Mouse (Mus musculus) olfactory bulb, adult 2 months (tissue): ENCODE data around the gene Gpr108. TPM values are rescaled to one million over a fixed set of nuclear protein-coding genes. Genes with fewer than 3 reads are reported as not detected.
A peak's percentile ranks its signal among the peaks of the same experiment; 100 is the strongest.

Experiments
- H3K27ac ChIP-seq: fragments of 200-500 bp; 2 replicates; pipeline ENCODE4 v1.5.1; 2012; ENCODE audit warnings: low read depth, low read length; ENCODE audit not compliant: insufficient read depth
- H3K4me1 ChIP-seq: fragments of 200-500 bp; 2 replicates; pipeline ENCODE4 v1.6.1; 2012; ENCODE audit warnings: low read length; ENCODE audit not compliant: control insufficient read depth, insufficient read depth
- H3K4me3 ChIP-seq: fragments of 200-500 bp; 2 replicates; pipeline ENCODE4 v1.5.1; 2012; ENCODE audit warnings: mild to moderate bottlenecking, low read depth, low read length, moderate library complexity; ENCODE audit not compliant: insufficient read depth
- CTCF ChIP-seq: fragments of 200-500 bp; IDR thresholded peaks from 2 replicates; pipeline ENCODE4 v1.5.1; 2012; ENCODE audit warnings: low read depth, mild to moderate bottlenecking, low read length, moderate library complexity; ENCODE audit not compliant: insufficient read depth
- POLR2A ChIP-seq: fragments of 200-500 bp; IDR thresholded peaks from 2 replicates; pipeline ENCODE4 v1.6.1; 2012; ENCODE audit warnings: mild to moderate bottlenecking, low read depth, low read length, moderate library complexity; ENCODE audit not compliant: insufficient read depth
- WGBS: fragments of 180-500 bp; shearing (Covaris S2); methylation state at CpG from one replicate; pipeline ENCODE4 v1.1.7; 2018; 5-methylcytosine and 5-hydroxymethylcytosine counted together
- polyA plus RNA-seq: library from polyadenylated mRNA; stranded (reverse); fragments of >200 nt; gene quantifications from 2 replicates; pipeline ENCODE4 v1.2.4, GENCODE M21; 2012; ENCODE audit warnings: low replicate concordance; ENCODE audit not compliant: missing spikeins, insufficient read depth, insufficient read length

The Gpr108 gene
- polyA plus RNA-seq, 1 experiment: not detected

DNA sequence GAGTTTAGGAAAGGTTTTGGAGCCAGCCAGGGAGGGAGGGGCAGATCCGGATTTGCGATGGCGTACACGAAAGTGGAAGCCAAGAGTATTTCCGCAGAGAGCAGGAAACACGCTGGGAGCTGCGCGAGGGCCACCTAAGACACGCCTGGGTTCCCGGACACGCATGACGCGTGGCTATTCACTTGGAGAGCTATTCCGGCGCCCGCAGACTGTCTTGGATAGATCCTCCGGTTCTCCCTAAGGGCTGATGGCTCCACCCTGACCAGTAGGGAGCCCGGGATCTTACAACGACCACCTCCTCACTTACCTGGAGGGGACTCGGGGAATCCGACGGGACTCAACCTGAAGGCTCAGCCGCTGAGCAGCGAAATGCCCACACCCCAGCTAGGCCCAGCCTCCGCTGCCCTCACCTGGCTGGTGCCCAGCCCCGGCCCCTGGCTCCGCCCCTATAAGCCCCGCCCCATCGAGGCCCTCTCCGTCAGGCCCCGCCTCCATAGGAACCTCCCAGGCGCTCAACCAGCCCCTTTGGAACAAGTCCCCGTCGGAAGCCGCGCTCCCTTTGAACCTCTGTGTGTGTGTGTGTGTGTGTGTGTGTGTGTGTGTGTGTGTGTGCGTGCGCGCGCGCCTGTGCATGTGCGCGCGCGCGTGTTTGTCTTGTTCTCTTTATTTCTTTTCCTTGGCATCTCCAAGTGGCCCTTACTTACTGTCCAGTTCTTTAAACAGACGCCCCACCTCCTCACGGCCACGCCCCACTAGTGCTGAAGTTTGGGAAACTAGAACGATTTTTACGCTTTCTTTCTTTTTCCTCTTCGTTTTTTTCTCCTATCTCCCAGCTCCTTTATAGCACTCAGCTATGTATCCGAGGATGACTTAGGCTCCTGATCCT is 27.1 kb upstream of the Gpr108 start:
- Histone ChIP-seq H3K4me1 (peaks cover 13% of the 10 kb centered on the region), H3K27ac (no peak overlapping the region), H3K4me3 (peak overlapping the region; percentile 55)
- no peak for TF ChIP-seq POLR2A
- no peak for TF ChIP-seq CTCF
- under 1% methylated on average over 53 of the region's 53 CpGs for WGBS

GRCm38 (mm10) chr17:57274686-57275085 is 26.4 kb upstream of the Gpr108 start:
- TF ChIP-seq POLR2A: no peak
- TF ChIP-seq CTCF: no peak
- peak overlapping the region; percentile 55 for H3K4me3 ChIP-seq
- no peak overlapping the region for H3K27ac ChIP-seq
- peaks cover 13% of the 10 kb centered on the region for H3K4me1 ChIP-seq
- WGBS: 14% methylated on average over 15 of the region's 15 CpGs

GRCm38 (mm10) chr17:57273846-57274245 is 25.6 kb upstream of the Gpr108 start:
- TF ChIP-seq POLR2A (no peak), CTCF (no peak)
- 51% methylated on average over 7 of the region's 7 CpGs for WGBS
- Histone ChIP-seq H3K27ac (no peak overlapping the region), H3K4me1 (peaks cover 13% of the 10 kb centered on the region), H3K4me3 (no peak overlapping the region)

DNA sequence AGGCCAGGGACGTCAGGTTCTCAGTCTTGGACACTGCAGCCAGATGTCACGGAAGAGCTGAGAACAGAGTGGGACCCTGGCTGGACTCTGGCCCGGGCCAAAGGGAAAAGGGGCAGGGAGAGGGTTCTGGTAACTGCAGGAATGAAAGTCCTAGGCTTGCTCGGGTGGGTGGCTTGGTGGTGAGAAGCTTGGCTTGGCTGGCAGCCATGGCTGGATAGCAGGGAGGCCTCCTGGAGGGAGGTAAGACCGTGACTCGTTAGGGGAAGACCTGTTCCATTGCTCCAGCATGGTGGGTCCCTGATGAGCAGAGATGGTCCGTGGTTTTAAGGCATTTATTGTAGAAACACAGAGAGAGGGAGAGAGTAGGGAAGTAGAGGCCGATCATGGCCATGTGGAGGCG is 23.1 kb upstream of the Gpr108 start:
- Histone ChIP-seq H3K27ac (no peak overlapping the region), H3K4me3 (no peak overlapping the region), H3K4me1 (peaks cover 13% of the 10 kb centered on the region)
- 54% methylated on average over 9 of the region's 9 CpGs for WGBS
- TF ChIP-seq CTCF (no peak), POLR2A (no peak)

- 0 out of 2 replicates have a peak, but pooled peaks cover 2% of the 10 kb centered on the region for H3K4me1 ChIP-seq
- no peak overlapping the region for H3K27ac ChIP-seq
- TF ChIP-seq CTCF: no peak
- TF ChIP-seq POLR2A: no peak
- no peak overlapping the region for H3K4me3 ChIP-seq
- 94% methylated on average over 6 of the region's 6 CpGs for WGBS
Measured at GRCm38 (mm10) chr17:57267556-57268126, 19.4 kb upstream of the Gpr108 start.

- Histone ChIP-seq H3K27ac (no peak overlapping the region), H3K4me1 (0 out of 2 replicates have a peak, but pooled peaks cover 2% of the 10 kb centered on the region), H3K4me3 (no peak overlapping the region)
- 43% methylated on average over 21 of the region's 22 CpGs for WGBS
- TF ChIP-seq POLR2A (no peak), CTCF (no peak)
Measured at GRCm38 (mm10) chr17:57264972-57265945, 17.0 kb upstream of the Gpr108 start.

DNA sequence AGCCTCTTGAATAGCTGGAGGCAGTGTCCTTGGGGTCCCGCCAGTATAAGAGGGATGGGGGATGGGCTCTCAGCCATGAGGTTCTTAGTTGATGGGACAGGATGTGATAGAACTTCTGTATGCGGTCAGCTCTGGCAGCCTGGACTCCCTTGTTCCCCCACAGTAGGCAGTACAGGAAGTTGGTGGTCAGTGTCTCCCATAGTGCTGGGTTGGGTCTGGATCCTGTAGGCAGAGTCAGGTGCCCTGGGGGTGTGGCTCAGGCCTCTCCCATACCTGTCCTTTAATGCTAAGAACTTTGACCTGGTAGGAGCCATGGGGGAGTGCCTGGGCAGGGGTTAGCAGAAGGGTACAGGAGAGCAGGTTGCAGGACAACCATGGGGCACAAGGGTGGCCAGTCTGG is 15.9 kb upstream of the Gpr108 start:
- WGBS: 70% methylated on average over 2 of the region's 2 CpGs
- H3K4me3 ChIP-seq: no peak overlapping the region
- 0 out of 2 replicates have a peak, but pooled peaks cover 2% of the 10 kb centered on the region for H3K4me1 ChIP-seq
- TF ChIP-seq CTCF (no peak), POLR2A (no peak)
- H3K27ac ChIP-seq: no peak overlapping the region

- Histone ChIP-seq H3K4me1 (0 out of 2 replicates have a peak, but pooled peaks cover 2% of the 10 kb centered on the region), H3K4me3 (no peak overlapping the region), H3K27ac (no peak overlapping the region)
- 94% methylated on average over 17 of the region's 17 CpGs for WGBS
- no peak for TF ChIP-seq CTCF
- no peak for TF ChIP-seq POLR2A
Measured at GRCm38 (mm10) chr17:57262901-57263550, 14.8 kb upstream of the Gpr108 start.

DNA sequence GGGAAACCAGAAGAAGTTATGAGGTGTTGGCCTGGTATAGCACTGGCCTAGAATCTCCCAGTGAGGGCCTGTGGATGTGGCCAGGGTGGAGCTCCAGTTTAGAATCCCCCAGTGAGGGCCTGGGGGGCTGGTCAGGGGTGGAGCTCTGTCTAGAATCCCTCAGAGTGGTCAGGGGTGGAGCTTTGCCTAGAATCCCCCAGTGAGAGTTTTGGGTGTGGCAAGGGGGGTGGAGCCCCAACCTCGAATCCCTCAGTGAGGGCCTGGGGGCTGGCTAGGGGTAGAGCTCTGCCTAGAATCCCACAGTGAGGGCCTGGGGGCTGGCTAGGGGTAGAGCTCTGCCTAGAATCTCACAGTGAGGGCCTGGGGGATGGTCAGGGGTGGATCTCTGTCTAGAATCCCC is 13.6 kb upstream of the Gpr108 start:
- no peak for TF ChIP-seq CTCF
- WGBS: 48% methylated on average over 1 of the region's 1 CpGs
- Histone ChIP-seq H3K27ac (no peak overlapping the region), H3K4me3 (no peak overlapping the region), H3K4me1 (0 out of 2 replicates have a peak, but pooled peaks cover 2% of the 10 kb centered on the region)
